Mouse (Mus musculus) gastrocnemius, postnatal 25 days (tissue): ENCODE measurements around the gene Leng9. TPM values are rescaled to one million over a fixed set of nuclear protein-coding genes. Genes with fewer than 3 reads are reported as not detected.
"Not testable (repeated sequence)": the region's sequence is repeated elsewhere in the genome, so short reads cannot be mapped to it uniquely, and the experiment has no call there.

Experiments used
- DNase-seq: peaks from one replicate; pipeline ENCODE4 v3.0.0; 2022
- long read RNA-seq, 2 experiments: library from polyadenylated mRNA; stranded (forward); transcript quantifications; one replicate each; pipeline ENCODE4 v2.0.0; 2021
- total RNA-seq, 2 experiments: library from RNA; stranded (reverse); gene quantifications; 1 replicate in 1 of 2; 2 replicates in 1 of 2; pipeline ENCODE4 v1.2.3; 2021

Leng9 gene
- total RNA-seq, result 1 to 10 TPM; 2.2 to 2.3 TPM
- long read RNA-seq, experiment 1, transcript Leng9-201 (1 exons, 2,460 nt), result major isoform, 6 of 6 reads
- long read RNA-seq, experiment 1, partial matches to known transcripts, result 0 of 6 reads
- long read RNA-seq, experiment 1, other reads (novel, unspliced or antisense), result 0 of 6 reads
- long read RNA-seq, experiment 2, partial matches to known transcripts, result 0 of 4 reads
- long read RNA-seq, experiment 2, other reads (novel, unspliced or antisense), result 0 of 4 reads

DNA sequence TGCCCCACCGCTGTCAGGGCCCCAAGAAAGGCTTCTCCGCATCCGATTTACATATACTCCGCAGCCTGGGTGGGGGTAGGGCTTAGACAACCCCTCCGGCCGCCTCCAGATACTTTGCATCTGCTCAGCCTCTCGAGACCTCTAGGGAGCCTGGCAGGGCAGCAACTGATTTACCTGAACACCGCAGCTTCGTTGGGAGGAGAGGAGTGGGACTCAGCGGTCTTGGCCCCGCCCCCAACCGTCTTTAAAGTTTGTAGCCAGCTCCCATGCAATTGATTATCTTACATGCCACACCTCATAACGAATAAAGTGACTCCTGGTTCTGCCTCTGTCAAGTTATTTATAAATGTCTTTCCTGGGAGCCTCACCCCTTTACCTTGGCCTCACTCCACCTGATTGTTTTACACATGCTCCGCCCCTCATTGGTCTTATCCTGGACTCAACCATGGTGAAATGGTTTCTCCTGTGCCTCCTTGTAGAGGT, at the start of gene Leng9:
Gene Leng9 (minus strand): TSS at position 316 of the 483 bp plus-strand sequence.
- DNase-seq, result peak; percentile 29

GRCm38 (mm10) chr7:4178438-4178837, 28.3 kb upstream of the Leng9 start:
- no peak for DNase-seq

DNA sequence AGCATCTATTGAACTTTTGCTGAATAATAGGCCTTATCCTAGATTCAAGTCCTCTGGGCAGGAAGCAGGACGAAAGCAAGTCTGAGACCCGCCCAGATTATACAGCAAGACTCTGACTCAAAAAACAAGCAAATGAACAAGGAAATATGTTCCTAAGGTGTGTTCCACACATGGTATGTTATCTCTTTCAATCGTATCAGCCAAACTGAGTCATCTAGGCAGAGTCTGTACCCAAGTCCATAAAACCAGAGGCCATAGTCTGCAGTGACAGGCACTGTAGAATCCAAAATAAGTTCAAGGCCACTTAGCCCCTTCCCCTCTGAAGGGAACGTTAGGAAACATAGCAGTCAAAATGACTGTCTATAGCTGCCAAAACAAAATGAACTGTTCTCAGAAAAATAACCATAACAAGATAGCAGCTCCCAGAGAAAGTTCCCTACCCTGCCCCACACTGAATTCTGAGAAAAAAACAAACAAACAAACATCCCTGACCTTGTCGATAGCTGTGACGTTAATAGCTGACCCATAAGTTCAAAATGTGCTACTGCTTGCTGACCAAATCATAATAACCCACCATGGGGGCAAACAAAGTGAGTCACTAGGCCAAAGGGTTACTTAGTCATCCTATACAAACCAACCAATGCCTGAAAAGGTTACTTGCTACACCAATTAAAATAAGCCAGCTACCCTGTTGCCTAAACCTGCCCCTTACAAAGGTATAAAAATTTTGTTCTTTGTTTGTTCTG, 20.2 kb upstream of the Leng9 start:
- DNase-seq, result no peak

- DNase-seq, result no peak
These were observed 16.9 kb upstream of the Leng9 start for GRCm38 (mm10) chr7:4167098-4167497.

- DNase-seq, result no peak
These were observed 15.1 kb upstream of the Leng9 start for GRCm38 (mm10) chr7:4165286-4165685.

DNA sequence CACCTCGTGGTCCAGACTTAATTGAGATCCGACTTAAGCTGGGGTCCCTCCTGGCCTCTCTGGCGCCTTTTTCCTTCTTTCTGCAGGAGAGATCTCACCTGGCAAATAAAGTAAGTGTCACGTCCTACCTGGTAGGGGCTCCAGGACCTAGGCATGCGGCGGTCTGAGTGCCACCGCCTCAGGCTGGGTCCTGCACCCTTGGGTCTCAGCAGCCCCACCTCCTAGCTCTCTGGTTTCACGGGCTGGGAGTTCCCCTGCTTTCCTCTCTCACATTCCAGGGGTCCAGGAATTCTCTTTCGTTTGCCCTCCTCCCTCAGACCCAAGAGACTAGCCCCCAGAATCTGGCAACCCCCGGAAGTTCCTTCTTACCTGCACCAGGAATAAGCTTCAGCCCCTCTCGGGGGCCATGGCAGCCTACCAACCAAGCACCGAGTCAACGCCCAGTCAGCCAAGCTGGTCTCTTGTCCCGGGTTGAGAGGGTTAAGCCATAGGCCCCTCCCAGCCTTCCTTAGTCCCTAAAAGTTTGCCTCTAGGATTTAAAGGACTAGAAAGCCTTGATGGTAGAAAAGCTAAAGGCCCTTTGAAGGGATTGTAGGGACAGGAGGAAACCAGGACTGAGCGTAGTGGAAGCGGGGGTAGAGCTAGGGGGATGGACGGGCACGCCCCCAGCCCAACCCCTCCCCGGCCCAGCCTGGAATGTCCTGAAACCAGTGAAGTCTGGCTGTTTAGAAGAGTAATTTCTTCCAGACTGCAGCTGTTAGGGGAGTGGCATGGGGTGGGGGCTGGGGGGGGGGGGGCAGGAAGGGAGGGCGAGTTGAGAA, 14.1 kb upstream of the Leng9 start, which contains the start of gene Cdc42ep5:
Gene Cdc42ep5 (minus strand): TSS at position 771 of the 821 bp plus-strand sequence.
- peak; percentile 83 for DNase-seq

GRCm38 (mm10) chr7:4163571-4164072, 13.4 kb upstream of the Leng9 start:
- DNase-seq, result no peak

DNA sequence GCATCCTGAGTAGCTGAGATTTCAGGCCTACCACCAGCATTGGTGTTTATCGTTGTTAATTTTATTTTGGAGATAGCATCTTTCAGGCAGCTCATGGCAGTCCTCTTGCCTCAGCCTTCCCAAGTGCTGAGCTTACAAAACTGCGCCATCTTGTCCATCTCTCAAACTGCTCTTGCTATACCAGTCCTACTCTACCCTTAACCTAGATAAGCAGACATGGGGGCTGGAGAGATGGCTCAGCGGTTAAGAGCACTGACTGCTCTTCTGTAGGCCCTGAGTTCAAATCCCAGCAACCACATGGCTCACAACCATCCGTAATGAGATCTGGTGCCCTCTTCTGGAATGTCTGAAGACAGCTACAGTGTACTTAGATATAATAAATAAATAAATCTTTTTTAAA, 11.4 kb upstream of the Leng9 start:
- not testable (repeated sequence) for DNase-seq

DNA sequence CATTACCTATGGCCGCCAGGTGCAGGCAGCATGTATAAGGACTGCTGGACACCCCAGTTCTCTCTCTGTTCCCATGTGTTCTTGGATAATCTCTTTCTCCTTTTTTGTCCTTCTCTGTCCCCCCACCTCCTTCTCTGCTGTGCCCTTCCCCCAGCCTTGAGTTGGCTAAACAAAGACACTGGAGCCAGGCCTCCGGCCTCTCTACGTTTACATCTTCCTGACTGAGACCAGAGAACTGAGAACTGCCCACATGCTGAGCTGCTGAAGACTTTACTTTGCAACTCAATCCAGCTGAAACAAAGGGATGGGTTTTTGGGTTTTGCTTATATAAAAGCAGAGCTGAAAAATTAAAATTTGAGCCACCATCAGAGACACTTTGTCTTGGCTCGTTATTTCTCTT, 4.8 kb upstream of the Leng9 start:
- DNase-seq, result no peak

- no peak for DNase-seq
These were observed 4.2 kb upstream of the Leng9 start for GRCm38 (mm10) chr7:4154356-4154755.

- DNase-seq, result no peak
These were observed 1.1 kb upstream of the Leng9 start for GRCm38 (mm10) chr7:4151241-4151640.

DNA sequence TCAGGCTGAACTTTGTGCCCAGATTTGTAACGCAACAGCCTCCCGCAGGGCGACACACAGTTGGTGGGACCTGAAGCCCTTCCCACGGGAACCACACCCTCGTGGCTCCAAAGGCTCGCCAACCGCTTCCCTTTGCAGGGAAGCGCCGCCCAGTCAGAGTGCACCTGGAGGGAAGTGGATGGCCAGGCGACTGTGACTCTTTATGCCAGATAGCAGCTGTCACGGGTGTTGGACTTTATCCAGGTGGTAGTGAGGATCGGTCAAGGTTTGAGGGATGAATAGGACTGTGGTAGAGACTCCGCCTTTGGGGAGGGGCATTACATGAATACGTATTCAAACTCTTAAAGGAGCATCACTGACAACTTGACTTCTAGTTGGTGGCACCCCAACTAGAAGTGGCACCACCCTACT, 642 bp upstream of the Leng9 start:
- DNase-seq, result peak; percentile 48

GRCm38 (mm10) chr7:4149209-4150054, 742 bp downstream of the Leng9 start:
- DNase-seq, result peak; percentile 85

DNA sequence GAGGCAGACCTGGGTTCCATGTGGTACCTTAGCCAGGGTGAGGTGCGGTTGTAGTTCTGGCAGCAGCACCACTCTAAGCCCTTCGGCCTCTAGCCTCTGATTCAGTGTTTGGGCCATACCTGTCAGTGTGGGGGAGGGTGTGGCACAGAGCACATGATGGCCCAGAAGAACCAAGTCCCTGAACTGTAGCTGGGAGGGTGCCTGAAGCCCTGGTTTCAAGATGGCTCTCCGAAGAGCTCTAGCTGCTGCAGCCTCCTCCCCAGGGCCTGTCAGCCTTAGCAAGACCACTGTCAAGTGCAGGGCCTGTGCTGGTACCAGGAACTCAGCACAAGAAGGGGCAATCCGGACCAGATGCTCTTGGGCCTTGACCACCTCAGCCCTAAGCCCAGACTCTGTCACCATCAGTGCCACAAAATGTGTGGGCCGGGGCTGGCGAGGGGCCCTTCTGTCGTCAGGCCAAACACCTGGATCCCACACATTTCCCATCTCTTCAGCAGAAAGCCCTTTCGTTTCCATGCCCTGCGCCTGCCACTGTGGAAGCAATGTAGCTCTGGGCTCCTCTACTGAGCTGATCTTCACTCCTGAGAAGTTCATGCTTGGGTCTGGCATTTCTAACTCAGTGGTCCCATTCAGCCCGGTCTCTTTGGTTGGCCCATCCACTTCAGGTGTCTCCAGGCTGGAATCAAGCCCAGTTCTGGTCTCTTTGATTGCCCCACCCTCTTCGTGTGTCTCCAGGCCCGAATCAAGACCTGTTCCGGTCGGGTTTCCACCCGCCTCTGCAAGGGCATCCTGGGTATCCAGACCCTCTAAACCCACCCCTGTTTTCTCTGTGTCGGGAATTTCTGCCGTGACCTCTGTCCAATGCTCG, 1.6 kb downstream of the Leng9 start:
- no peak for DNase-seq

DNA sequence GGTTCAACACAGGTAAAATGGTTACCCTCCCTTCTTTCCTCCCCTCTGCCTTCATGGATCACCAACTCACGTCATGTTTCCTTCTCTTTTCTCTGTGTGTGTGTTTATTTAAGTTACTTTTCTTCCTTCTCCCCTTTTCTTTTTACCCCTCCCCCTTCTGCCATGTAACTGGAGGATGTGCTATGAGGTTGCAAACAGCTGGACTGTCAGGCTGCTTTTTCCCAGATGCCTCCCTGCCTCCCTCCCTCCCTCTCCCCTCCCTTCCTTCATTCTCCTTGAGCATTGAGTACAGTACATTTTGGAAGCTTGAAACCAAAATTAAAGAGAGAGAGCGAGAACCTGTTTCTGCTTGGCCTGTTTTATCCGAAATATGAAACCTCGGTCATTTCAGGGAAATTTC, 2.3 kb downstream of the Leng9 start:
- DNase-seq, result no peak

DNA sequence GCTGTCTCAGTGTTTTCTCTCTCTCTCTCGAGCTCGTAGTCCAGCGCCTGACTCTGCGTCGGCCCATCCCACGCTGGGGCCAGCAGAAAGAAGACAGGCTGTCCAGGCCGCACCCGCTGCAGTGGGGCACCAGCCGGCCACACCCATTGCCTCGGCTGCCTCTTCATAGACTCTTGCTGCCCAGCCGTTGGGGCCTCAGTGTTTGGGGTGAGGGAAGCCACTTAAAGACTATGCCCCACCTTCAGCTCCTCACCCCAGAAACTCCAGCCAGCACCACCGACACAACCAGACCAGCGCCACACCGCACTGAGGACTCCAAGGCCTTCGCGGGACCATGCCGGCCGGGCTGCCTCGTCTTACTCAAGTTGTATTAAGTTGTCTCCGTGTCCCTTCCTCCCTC, 2.8 kb downstream of the Leng9 start:
- DNase-seq, result no peak

- DNase-seq, result no peak
These were observed 3.7 kb downstream of the Leng9 start for GRCm38 (mm10) chr7:4146241-4147180.

DNA sequence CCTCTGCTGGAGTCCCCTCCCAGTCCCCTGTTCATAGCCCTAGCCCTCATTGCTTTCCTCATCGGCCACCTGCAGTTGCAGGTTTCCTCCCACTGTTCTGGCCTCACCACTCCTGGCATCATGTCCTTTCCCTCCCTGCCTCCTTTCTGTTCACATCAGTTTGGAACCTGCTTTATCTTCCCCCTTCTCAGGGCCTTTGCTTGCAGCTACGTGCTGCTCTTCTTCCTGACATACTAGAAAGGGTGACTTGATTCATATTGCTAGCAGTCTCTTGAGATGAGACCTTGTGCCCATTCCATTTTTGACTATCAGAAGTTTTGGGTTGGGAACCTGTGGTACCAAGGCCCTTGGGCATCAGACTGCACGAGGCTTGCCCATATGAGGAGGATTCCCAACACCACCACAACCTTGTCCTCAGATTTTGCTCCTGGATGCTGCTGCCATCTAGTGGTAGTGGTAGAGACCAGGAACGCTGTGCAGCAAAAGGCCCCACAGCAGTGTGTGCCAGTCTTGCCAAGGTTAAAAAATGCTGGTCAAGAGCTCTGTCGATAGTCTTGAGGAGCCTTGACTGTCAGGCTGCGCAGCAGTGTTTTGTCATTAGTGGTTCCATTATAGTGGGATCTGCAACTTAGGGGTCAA, 4.5 kb downstream of the Leng9 start:
- DNase-seq, result peak; percentile 31
